Mouse (Mus musculus): ENCODE results near the gene Klhl9.

GRCm38 (mm10) chr4:88723497-88724090 is 1.3 kb upstream of the Klhl9 start:
- TF ChIP-seq EP300 (IDR thresholded peaks at IDR 0.05; ENCODE audit: low read depth) = no peak
- TF ChIP-seq CTCF (IDR thresholded peaks at IDR 0.05; ENCODE audit: low read depth) = no peak

Data from liver, postnatal 0 days (tissue).